Mouse (Mus musculus): ENCODE measurements around the gene Fgd6.

- peak; percentile 60 for TF ChIP-seq CTCF (IDR thresholded peaks at IDR 0.05; ENCODE audit: low read depth, low read length)
- TF ChIP-seq POLR2A (IDR thresholded peaks at IDR 0.05; ENCODE audit: insufficient read depth, low read length) = no peak
Measured at GRCm38 (mm10) chr10:94124376-94124775, 88.6 kb downstream of the Fgd6 start.

All from ES-Bruce4 (cell line).